Mouse (Mus musculus): ENCODE data around the gene Ptcd3. TPM values are rescaled to one million over a fixed set of nuclear protein-coding genes. Genes with fewer than 3 reads are reported as not detected.

Ptcd3 gene
- total RNA-seq (2017), result 159 and 193 TPM in 2 replicates

- peak; percentile 95 for ATAC-seq (replicated peaks; ENCODE audit: low read depth, poor library complexity, severe bottlenecking)
Measured at GRCm38 (mm10) chr6:71908481-71909381, at the start of gene Ptcd3, which contains the start of gene Polr1a. TSS of gene Ptcd3 (minus strand) at chr6:71908750. TSS of gene Polr1a (plus strand) at chr6:71909053.

- no peak for ATAC-seq (replicated peaks; ENCODE audit: low read depth, poor library complexity, severe bottlenecking)
Measured at GRCm38 (mm10) chr6:71951192-71951591, 42.6 kb upstream of the Ptcd3 start.

- peak; percentile 72 for ATAC-seq (replicated peaks; ENCODE audit: low read depth, poor library complexity, severe bottlenecking)
Measured at GRCm38 (mm10) chr6:71950592-71950991, 42.0 kb upstream of the Ptcd3 start.

DNA sequence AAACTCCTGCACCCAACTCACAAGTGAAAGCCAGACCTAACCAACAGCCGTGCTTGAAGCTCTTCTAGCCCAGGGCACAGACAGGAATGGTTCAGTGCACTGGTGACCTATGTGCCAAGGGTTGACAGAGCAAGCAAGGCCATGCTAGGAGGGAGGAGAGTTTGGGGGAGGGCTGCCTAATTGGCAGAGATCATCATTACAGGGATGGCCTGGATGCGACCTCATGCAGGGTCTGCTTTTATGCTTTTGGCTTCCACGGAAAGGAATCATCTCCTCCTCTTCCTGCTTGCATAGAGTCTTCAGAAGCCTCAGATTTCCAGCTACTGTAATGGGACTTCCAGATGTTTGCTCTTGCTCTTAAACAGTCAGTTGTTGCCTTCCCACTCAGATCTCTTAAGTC, 41.2 kb upstream of the Ptcd3 start:
- ATAC-seq (replicated peaks; ENCODE audit: low read depth, poor library complexity, severe bottlenecking), result no peak

- ATAC-seq (replicated peaks; ENCODE audit: low read depth, poor library complexity, severe bottlenecking), result no peak
Measured at GRCm38 (mm10) chr6:71946121-71946520, 37.6 kb upstream of the Ptcd3 start.

GRCm38 (mm10) chr6:71945101-71945500, 36.6 kb upstream of the Ptcd3 start:
- ATAC-seq (replicated peaks; ENCODE audit: low read depth, poor library complexity, severe bottlenecking), result no peak

- no peak for ATAC-seq (replicated peaks; ENCODE audit: low read depth, poor library complexity, severe bottlenecking)
Measured at GRCm38 (mm10) chr6:71940912-71941311, 32.4 kb upstream of the Ptcd3 start.

GRCm38 (mm10) chr6:71935737-71936136, 27.2 kb upstream of the Ptcd3 start:
- ATAC-seq (replicated peaks; ENCODE audit: low read depth, poor library complexity, severe bottlenecking), result no peak

DNA sequence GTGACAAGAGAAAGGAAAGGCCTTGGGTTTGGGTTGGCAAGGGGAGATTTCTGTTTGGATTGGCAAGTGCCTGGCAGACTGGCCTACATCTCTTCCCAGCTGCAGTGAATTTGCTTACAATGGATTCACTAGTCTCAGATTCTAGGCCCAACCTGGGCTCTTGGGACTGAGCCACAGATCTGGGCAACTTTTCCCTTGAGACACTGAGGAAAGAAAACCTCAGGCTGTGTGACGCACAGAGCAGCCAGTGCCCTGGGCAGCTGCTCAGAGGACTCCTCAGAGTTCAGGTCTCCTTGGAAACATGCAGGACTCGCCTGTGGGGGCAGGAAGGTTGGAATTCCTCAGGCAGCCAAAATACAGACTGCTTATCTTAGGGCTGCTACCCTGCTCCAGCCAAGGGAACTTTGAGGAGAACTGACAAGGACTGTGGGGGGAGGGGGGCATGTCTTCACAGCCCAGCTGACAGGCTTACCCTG, 25.6 kb upstream of the Ptcd3 start:
- ATAC-seq (replicated peaks; ENCODE audit: low read depth, poor library complexity, severe bottlenecking), result no peak

- no peak for ATAC-seq (replicated peaks; ENCODE audit: low read depth, poor library complexity, severe bottlenecking)
Measured at GRCm38 (mm10) chr6:71932347-71932746, 23.8 kb upstream of the Ptcd3 start.

DNA sequence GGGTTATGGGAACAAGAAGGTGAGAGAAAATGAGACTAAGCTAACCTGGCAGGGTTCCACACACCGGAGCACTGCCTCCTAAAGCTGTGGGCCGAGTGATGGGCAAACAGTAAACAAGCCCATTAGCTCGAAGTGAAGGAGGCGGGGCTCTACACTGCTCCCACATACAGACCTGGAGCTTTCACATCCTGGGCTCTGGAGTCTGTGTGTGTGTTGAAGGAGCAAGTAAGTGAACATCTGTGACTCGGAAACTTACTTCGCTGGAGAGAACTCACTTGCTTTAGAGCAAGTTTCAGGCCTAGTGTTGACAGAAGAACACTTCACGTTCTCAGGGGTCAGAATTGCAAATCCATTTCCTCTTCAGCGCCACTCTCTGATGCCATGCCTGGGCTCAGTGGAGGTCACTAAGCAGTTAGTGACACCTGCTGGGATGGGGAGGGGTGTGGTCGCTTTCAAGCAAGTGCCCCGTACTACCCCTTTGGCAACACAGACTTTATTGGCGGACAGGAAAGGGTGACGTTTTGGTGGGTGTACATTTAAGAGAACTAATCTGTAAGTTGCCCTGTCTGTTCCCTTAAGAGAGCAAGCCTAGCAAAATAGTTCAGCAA, 22.4 kb upstream of the Ptcd3 start:
- ATAC-seq (replicated peaks; ENCODE audit: low read depth, poor library complexity, severe bottlenecking), result no peak

DNA sequence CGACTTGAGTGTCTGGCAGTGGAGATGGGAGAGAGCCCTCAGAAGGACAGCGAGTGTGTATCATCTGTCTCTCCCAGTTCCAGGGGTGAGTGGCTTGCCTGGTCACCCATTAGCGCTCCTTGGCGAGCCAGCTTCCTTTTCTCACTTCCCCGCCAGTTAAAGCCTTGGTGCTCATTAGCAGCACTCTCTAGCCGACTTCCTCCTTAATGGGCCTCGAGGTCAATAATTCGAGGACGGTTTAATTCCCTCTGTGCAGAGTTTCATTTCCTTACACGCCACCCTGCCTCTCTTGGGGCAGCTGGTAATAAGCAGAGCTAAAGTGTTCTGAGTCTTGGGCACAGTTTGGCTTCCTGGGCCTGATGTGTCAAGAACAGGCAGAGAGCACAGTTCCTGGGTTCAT, 21.5 kb upstream of the Ptcd3 start:
- ATAC-seq (replicated peaks; ENCODE audit: low read depth, poor library complexity, severe bottlenecking), result peak; percentile 64

- no peak for ATAC-seq (replicated peaks; ENCODE audit: low read depth, poor library complexity, severe bottlenecking)
Measured at GRCm38 (mm10) chr6:71927911-71928310, 19.4 kb upstream of the Ptcd3 start.

- peak; percentile 64 for ATAC-seq (replicated peaks; ENCODE audit: low read depth, poor library complexity, severe bottlenecking)
Measured at GRCm38 (mm10) chr6:71925233-71925632, 16.7 kb upstream of the Ptcd3 start.

- ATAC-seq (replicated peaks; ENCODE audit: low read depth, poor library complexity, severe bottlenecking), result no peak
Measured at GRCm38 (mm10) chr6:71920752-71921151, 12.2 kb upstream of the Ptcd3 start.

DNA sequence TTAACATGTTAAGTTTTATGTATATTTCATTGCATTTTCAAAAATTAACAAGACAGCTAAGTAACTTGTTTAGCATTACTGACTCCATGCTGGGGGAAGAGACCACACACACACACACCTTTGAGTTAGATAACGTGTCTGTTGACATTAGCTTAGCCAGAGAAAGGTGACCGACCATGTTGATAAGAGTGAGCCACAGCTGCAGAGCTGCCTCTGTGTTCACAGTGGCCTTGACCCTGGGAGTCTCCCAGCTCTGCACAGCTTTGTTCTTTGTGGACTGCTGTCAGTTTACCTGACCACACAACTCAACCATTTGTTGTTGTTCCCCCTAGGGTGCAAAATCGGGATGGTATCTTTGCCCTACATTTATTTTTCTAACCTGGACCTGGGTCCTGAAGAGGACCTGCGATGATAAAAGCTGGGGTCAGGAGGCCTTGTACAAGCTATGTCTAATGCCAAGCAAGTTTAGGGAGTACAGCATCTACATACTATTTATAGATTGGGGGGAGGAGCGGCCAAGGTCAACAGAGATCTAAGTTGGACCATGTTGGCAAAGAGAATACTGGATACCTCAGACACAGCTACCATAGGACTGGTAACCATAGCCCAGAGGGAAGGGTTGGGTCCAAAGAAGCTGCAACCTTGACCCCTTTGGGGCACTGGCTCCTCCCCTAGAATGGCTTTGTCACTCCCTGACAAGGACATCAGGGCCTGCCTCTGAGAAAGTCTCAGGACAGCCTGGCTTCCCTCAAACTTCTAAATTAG, 3.3 kb upstream of the Ptcd3 start:
- ATAC-seq (replicated peaks; ENCODE audit: low read depth, poor library complexity, severe bottlenecking), result no peak

GRCm38 (mm10) chr6:71909840-71910239, 1.3 kb upstream of the Ptcd3 start:
- no peak for ATAC-seq (replicated peaks; ENCODE audit: low read depth, poor library complexity, severe bottlenecking)

GRCm38 (mm10) chr6:71909384-71909783, 834 bp upstream of the Ptcd3 start:
- no peak for ATAC-seq (replicated peaks; ENCODE audit: low read depth, poor library complexity, severe bottlenecking)

DNA sequence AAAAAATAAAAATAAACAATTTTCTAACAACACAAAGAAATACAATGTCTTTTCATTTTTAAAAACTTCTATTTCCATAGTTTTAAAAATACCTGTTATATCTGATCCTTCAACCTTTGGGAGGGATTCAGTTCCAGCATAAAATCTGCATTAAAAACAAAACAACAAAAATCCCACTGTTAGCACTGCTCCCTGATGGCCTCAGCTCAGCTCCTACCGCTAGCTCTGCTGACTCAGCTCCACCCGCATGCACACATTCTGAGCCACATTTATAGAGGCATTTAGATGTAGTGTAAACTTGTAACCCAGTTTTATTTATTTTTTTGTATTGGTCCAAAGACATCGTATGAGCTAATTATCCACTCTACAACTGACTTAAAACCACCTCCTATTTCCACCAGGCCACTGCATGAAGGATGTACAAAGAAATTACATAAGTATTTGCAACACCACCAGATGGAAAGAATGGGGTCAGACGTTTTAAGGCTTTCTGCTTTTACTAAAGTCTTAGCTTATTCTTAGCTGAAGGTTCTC, 781 bp downstream of the Ptcd3 start:
- no peak for ATAC-seq (replicated peaks; ENCODE audit: low read depth, poor library complexity, severe bottlenecking)

DNA sequence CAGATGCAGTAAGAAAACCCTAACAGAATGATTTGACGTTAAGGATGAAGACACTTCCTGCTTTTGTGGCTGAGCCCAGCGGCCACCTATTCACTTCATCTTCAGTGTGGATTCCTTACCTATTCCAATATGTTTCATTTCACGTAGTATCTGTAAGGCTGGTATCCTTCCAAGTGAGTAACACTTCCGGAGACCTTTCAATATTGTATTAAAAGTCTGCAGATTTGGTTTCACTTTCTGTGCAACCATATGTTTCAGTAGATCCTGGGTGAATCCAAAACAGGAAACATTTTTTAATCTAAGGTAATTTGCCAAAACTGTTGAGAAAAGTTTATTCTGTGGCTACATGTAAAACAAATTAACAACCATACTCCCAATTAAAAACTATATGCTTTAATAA, 15.3 kb downstream of the Ptcd3 start:
- no peak for ATAC-seq (replicated peaks; ENCODE audit: low read depth, poor library complexity, severe bottlenecking)

Data from common myeloid progenitor, adult 5-6 weeks (primary cell).